Mouse (Mus musculus) testis, adult 2 months (tissue): ENCODE measurements around the gene Rras2.

Experiments
- CTCF ChIP-seq: fragments of 200-500 bp; IDR thresholded peaks from 2 replicates; pipeline ENCODE4 v1.5.1; 2012; ENCODE audit warnings: low read depth, mild to moderate bottlenecking, inconsistent platforms, low read length, moderate library complexity; ENCODE audit not compliant: control insufficient read depth, insufficient read depth, insufficient replicate concordance
- POLR2A ChIP-seq: fragments of 200-500 bp; IDR thresholded peaks from 2 replicates; pipeline ENCODE4 v1.6.1; 2012; ENCODE audit warnings: low read depth, mild to moderate bottlenecking, inconsistent platforms, low read length, moderate library complexity; ENCODE audit not compliant: control insufficient read depth

DNA sequence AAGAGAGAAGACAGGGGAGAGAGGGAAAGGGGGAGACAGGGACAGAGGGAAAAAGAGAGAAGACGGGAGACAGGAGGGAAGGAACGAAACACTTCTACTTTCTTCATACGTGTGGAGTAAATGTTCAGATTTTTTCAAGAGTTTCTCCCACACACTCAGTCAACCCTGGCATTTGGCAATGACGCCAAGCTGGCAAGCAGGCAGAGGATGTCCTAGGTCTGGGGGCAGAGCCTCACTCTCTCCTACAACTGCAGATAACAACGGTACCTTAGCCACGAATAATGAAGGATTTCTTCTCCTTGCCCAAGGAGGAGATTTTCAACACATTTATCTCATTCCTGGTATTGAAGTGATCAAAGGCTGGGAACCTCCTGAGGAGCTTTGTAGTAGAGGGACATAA lies 30.2 kb downstream of the Rras2 start:
- TF ChIP-seq CTCF (no peak), POLR2A (no peak)
